Mouse (Mus musculus) ES-Bruce4 (cell line): Measurements from ENCODE around the gene Gm10197.

ENCODE experiments used
- EP300 ChIP-seq: IDR thresholded peaks from 2 replicates; pipeline ENCODE4 v1.6.1; 2011; ENCODE audit warnings: low read depth, low read length; ENCODE audit not compliant: insufficient read depth
- POLR2A ChIP-seq: IDR thresholded peaks from one replicate; pipeline ENCODE4 v1.8.1; 2011; ENCODE audit warnings: low read length; ENCODE audit not compliant: insufficient read depth

DNA sequence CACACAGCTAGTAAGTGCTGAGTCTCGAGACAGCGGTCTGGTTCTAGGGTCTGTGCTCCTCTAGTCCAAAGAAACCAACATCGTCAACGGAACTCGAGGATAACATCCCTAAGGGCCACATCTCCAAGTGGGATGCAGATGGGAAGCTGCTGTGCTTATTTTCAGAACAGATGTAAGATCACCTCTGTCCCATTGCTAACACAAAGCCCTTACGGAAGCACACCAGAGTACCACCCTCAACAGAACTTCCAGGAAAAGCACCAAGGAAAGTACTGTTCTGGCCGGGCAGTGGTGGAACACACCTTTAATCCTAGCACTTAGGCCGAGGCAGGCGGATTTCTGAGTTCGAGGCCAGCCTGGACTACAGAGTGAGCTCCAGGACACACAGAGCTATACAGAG lies 6.9 kb upstream of the Gm10197 start:
- TF ChIP-seq EP300 (no peak), POLR2A (no peak)
